ENCODE assay signal across 6 mouse cellular contexts in the genomic region with DNA sequence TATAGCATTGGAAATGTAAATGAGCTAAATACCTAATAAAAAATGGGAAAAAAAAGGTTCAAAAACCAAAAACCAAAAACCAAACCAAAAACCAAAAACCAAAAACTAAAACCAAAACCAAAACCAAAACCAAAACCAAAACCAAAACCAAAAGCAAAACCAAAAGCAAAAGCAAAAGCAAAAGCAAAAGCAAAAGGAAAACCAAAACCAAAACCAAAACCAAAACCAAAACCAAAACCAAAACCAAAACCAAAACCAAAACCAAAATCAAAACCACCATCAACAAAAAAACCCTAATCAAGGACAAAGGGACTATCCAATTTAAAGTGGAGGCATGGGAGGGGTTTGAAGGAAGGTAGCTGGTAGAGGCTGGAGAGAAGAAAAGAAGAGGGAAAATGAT.
DNase-seq lines count a peak whose midpoint lies in the region; ATAC-seq and TF ChIP-seq lines count a peak whose summit lies in the region.
"Not testable (repeated sequence)": the region's sequence is repeated elsewhere in the genome, so short reads cannot be mapped to it uniquely, and the experiment has no call there.

No protein-coding gene starts in this region.

- not testable (repeated sequence) for TF ChIP-seq POLR2A in CH12.LX (IDR thresholded peaks at IDR 0.05; ENCODE audit: low read depth, low read length)

- H3K4me1 ChIP-seq in CH12.LX (ENCODE audit: control insufficient read depth in 1 of 2, insufficient read depth in 2 of 2) = not testable (repeated sequence)

- in situ Hi-C loops in CH12.LX (cut with MboI; ENCODE audit: low pct_ligation_motif_present, low pct_unique_long_range_greater_than_20kb, low sequenced_read_pairs) = not testable (repeated sequence)

- not testable (repeated sequence) for H3K4me2 ChIP-seq in CH12.LX (ENCODE audit: insufficient read depth, low read depth, poor library complexity, severe bottlenecking)

- H3K27me3 ChIP-seq in CH12.LX (replicated peaks); splenic B cell, adult 2 months (ENCODE audit: control insufficient read depth, insufficient read depth, low read length, poor library complexity, severe bottlenecking): not testable (repeated sequence)

- not testable (repeated sequence) for H3K79me2 ChIP-seq in CH12.LX (replicated peaks; ENCODE audit: control insufficient read depth, extremely low read depth, insufficient read depth, poor library complexity, severe bottlenecking)

- H3K27ac ChIP-seq in CH12.LX (ENCODE audit: insufficient read depth, low read depth) = not testable (repeated sequence)

- peak; percentile 47 for ATAC-seq in CD4-positive, CD25-positive, alpha-beta regulatory T cell, adult 4 months
- peak; percentile 36 for ATAC-seq in activated CD4-positive, CD25-positive, alpha-beta regulatory T cell, adult 4 months

- not testable (repeated sequence) for TF ChIP-seq RAD21 in CH12.LX (IDR thresholded peaks at IDR 0.05; ENCODE audit: low read depth, low read length)

- dilution Hi-C loops in CH12.LX (cut with MboI; ENCODE audit: extremely low pct_ligation_motif_present, extremely low pct_unique_long_range_greater_than_20kb, low sequenced_read_pairs) = not testable (repeated sequence)

- DNase-seq in CH12.LX (ENCODE audit: extremely low read depth) = peak; percentile 1
- peak; percentile 32 for DNase-seq in induced T-regulatory cell, adult 2 months (ENCODE audit: low read depth)
- peak; percentile 1 for DNase-seq in naive thymus-derived CD4-positive, alpha-beta T cell, adult 2 months (ENCODE audit: low read depth)
- peak; percentile 30 for DNase-seq in splenic B cell, adult 2 months (ENCODE audit: low read depth, low spot score)

- H3K9ac ChIP-seq in CH12.LX (ENCODE audit: insufficient read depth, low read depth) = not testable (repeated sequence)

- H3K4me3 ChIP-seq in CH12.LX (replicated peaks in 1 of 3; ENCODE audit: low read depth in 2 of 3, low read length in 2 of 3, poor library complexity in 1 of 3) = not testable (repeated sequence)

- H3K36me3 ChIP-seq in CH12.LX (replicated peaks in 1 of 2; ENCODE audit: control insufficient read depth in 1 of 2, insufficient read depth in 1 of 2, low read length in 1 of 2); splenic B cell, adult 2 months (ENCODE audit: control insufficient read depth, insufficient read depth, low read length, poor library complexity, severe bottlenecking): not testable (repeated sequence)

- H3K9me3 ChIP-seq in CH12.LX (replicated peaks; ENCODE audit: low read length) = not testable (repeated sequence)

- not testable (repeated sequence) for TF ChIP-seq CTCF in CH12.LX (conservative IDR thresholded peaks at IDR 0.05 in 1 of 2, IDR thresholded peaks at IDR 0.05 in 1 of 2; ENCODE audit: low read depth in 2 of 2, low read length in 2 of 2)

- not testable (repeated sequence) for TF ChIP-seq EP300 in CH12.LX (IDR thresholded peaks at IDR 0.05; ENCODE audit: low read length)

TF ChIP-seq in CH12.LX, 34 proteins besides CTCF, POLR2A, EP300 and RAD21:
- TF ChIP-seq ETS1 (conservative IDR thresholded peaks at IDR 0.05; ENCODE audit: low read depth, low read length) = peak; percentile 92
